Mouse (Mus musculus) ES-E14 (cell line): ENCODE data around the gene Spon2. TPM values are rescaled to one million over a fixed set of nuclear protein-coding genes. Genes with fewer than 3 reads are reported as not detected.

Experiments used
- DNase-seq: peaks from one replicate; pipeline ENCODE4 v3.0.0-alpha.2; 2013; ENCODE audit warnings: low read depth, low spot score
- H3K27ac ChIP-seq: 2 replicates; pipeline ENCODE4 v1.5.1; 2012; ENCODE audit warnings: low read depth, mild to moderate bottlenecking, low read length, moderate library complexity, mixed read lengths; ENCODE audit not compliant: poor library complexity, insufficient read depth, severe bottlenecking
- H3K36me3 ChIP-seq: 2 replicates; pipeline ENCODE4 v1.6.1; 2012; ENCODE audit warnings: mild to moderate bottlenecking, low read length, moderate library complexity, mixed read lengths; ENCODE audit not compliant: control insufficient read depth, poor library complexity, insufficient read depth, severe bottlenecking
- H3K4me1 ChIP-seq, 2 experiments: fragments of 150-350 bp in 1 of 2; sonication (generic) in 1 of 2; 2 replicates each; pipeline ENCODE4 v1.6.1; 2012; ENCODE audit warnings: low read length in 2 of 2, mild to moderate bottlenecking in 1 of 2, mixed read lengths in 1 of 2; ENCODE audit not compliant: control insufficient read depth in 2 of 2, insufficient read depth in 2 of 2, poor library complexity in 1 of 2
- H3K4me3 ChIP-seq, 2 experiments: fragments of 150-350 bp in 1 of 2; sonication (generic) in 1 of 2; 2 replicates each; pipeline ENCODE4 v1.5.1; 2012; ENCODE audit warnings: low read length in 2 of 2, low read depth in 1 of 2, mild to moderate bottlenecking in 1 of 2, mixed read lengths in 1 of 2; ENCODE audit not compliant: insufficient read depth in 1 of 2, poor library complexity in 1 of 2, severe bottlenecking in 1 of 2
- H3K9ac ChIP-seq: 2 replicates; pipeline ENCODE4 v1.6.1; 2012; ENCODE audit warnings: low read depth, mild to moderate bottlenecking, low read length, mixed read lengths; ENCODE audit not compliant: poor library complexity, insufficient read depth, severe bottlenecking
- H3K9me3 ChIP-seq: fragments of 150-350 bp; sonication (generic); 2 replicates; pipeline ENCODE4 v1.6.1; 2012; ENCODE audit warnings: low read depth, mild to moderate bottlenecking, low read length; ENCODE audit not compliant: control insufficient read depth, insufficient read depth
- CHD2 ChIP-seq: IDR thresholded peaks from 2 replicates; pipeline ENCODE4 v1.6.1; 2014; ENCODE audit warnings: mild to moderate bottlenecking, low read depth, low read length, inconsistent platforms
- HCFC1 ChIP-seq: IDR thresholded peaks from 2 replicates; pipeline ENCODE4 v1.6.1; 2012; ENCODE audit warnings: low read length, inconsistent platforms, borderline replicate concordance; ENCODE audit not compliant: insufficient read depth
- MAFK ChIP-seq: IDR thresholded peaks from 2 replicates; pipeline ENCODE4 v1.6.1; 2014; ENCODE audit warnings: mild to moderate bottlenecking, low read depth, low read length, inconsistent platforms; ENCODE audit not compliant: insufficient read depth
- ZC3H11A ChIP-seq: IDR thresholded peaks from 2 replicates; pipeline ENCODE4 v1.6.1; 2012; ENCODE audit warnings: low read depth, mild to moderate bottlenecking, inconsistent platforms, low read length, borderline replicate concordance
- ZNF384 ChIP-seq: IDR thresholded peaks from 2 replicates; pipeline ENCODE4 v1.6.1; 2012; ENCODE audit warnings: low read depth, low read length, inconsistent platforms
- in situ Hi-C, 2 experiments: fragments of 600-800 bp; cut with MboI; formaldehyde crosslinking; loops; one replicate each; pipeline ENCODE4 v1.15.1; 2025; ENCODE audit warnings: low sequenced_read_pairs in 2 of 2, inconsistent platforms in 1 of 2; ENCODE audit not compliant: unreplicated experiment in 2 of 2
- total RNA-seq: library from RNA; depleted of rRNA; stranded (reverse); fragments of 300-350 nt; gene quantifications from 2 replicates; pipeline ENCODE4 v1.2.3, GENCODE M21; 2012

Gene Spon2
- total RNA-seq, 1 experiment = 2.8 TPM

DNA sequence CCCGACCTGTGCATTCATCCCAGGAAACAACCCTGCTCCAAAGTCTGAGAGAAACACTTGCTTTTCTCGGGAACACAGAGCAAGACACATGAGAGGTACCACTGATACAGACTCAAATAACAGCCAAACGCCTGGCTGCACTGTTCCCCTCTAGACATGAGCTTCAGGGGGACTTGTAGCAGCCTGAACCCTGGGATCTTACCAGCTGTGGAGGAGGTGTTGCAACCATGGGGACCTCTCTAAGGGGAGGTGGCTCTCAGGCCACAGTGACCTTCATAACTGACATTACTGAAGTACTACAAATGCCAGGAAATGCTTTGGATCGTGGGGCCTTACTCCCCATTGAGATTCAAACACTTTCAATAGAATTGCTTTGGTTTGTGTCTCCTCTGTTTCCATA, 3.5 kb downstream of the Spon2 start:
- H3K36me3 ChIP-seq = no peaks in the 10 kb centered on the region
- H3K9ac ChIP-seq = no peak overlapping the region
- DNase-seq = no peak
- TF ChIP-seq HCFC1 (no peak), ZNF384 (no peak), CHD2 (no peak), ZC3H11A (no peak), MAFK (no peak)
- no peaks in the 10 kb centered on the region for H3K9me3 ChIP-seq
- H3K27ac ChIP-seq = no peak overlapping the region
- H3K4me3 ChIP-seq = no peak overlapping the region
- peaks cover 4 to 19% of the 10 kb centered on the region in 2 experiments; a peak in 3 of 4 replicates for H3K4me1 ChIP-seq
- in situ Hi-C loops = no loop called here

DNA sequence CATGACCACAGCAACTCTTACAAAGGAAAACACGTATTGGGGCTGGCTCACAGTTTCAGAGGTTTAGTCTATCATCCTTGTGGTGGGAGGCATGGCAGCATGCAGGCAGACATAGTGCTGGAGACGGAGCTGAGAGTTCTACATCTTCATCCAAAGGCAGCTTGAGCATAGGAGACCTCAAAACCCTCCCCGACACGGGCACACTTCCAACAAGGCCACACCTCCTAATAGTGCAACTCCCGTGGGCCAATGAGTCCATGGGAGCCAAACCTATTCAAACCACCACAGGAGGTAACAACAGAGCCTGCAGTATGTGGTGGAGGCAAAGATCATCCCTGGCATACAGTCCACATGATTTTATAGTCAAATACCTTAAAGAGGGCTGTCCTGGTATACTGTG, 7.0 kb downstream of the Spon2 start:
- no peak for DNase-seq
- Histone ChIP-seq H3K4me3 (no peak overlapping the region), H3K4me1 (peaks cover 0 to 8% of the 10 kb centered on the region in 2 experiments; a peak in 2 of 4 replicates), H3K36me3 (no peaks in the 10 kb centered on the region), H3K9ac (no peak overlapping the region), H3K9me3 (no peaks in the 10 kb centered on the region), H3K27ac (no peak overlapping the region)
- in situ Hi-C loops = no loop called here
- TF ChIP-seq HCFC1 (no peak), CHD2 (no peak), ZNF384 (no peak), ZC3H11A (no peak), MAFK (no peak)

DNA sequence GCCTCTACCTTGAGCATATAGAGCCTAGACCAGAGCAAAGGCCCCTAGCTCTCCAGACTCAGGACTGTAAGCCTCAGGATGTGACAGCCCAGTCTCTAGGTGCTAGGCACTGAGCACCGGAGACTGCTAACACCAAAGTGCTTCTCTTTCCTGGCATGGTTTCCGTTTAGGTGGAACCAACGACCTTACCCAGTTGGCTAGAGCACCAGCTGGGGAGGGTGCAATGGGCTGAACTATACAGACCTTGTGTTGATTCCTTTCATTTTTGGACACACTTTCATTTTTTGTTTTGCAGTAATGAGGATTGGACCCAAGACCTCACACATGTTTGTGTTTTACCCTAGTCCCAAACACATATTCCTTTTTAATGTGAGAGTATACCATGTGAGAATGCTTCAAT, 7.7 kb downstream of the Spon2 start:
- Histone ChIP-seq H3K9ac (no peak overlapping the region), H3K36me3 (no peaks in the 10 kb centered on the region), H3K4me1 (0 out of 4 replicates have a peak, but pooled peaks cover 0 to 4% of the 10 kb centered on the region in 2 experiments), H3K9me3 (no peaks in the 10 kb centered on the region), H3K27ac (no peak overlapping the region), H3K4me3 (no peak overlapping the region)
- no peak for DNase-seq
- in situ Hi-C loops = no loop called here
- TF ChIP-seq CHD2 (no peak), HCFC1 (no peak), ZNF384 (no peak), ZC3H11A (no peak), MAFK (no peak)

DNA sequence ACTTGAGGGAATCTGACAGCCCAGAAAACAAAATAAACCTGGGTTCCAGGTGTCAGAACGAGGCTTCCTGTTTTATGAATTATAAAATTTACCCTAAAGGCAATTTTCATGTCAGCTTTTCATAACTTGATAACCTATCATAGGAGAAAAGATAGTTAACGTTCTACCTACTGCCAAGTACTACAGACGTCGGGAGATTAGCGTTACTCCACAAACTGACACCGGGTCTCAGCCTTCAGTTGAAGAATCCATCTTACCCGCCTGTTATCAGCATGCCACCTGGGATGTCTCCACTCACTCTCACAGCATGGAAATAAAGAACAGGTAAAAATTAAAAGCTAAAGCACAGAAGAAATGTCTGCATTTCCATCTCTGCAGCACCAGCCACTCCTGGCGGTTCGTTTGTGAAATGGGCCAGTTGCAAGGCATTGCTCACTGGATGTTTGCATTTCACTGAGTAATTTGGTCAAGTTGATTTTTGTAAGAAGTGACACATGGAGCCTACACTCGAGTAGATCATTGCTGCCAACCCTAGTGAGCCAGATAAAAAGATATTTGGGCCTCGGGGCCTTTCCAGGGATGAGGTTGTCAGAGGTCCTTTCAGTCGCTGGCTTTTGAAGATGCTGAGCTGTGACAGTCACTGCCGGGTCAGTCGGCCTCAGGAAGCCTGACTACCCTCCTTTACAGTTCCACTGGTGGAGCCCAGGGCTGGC, 9.6 kb downstream of the Spon2 start:
- H3K9ac ChIP-seq = no peak overlapping the region
- TF ChIP-seq CHD2 (no peak), MAFK (no peak), ZC3H11A (no peak), HCFC1 (no peak), ZNF384 (no peak)

More for the DNA sequence above, 9.6 kb downstream of the Spon2 start:
- no peak for DNase-seq
- no peaks in the 10 kb centered on the region for H3K9me3 ChIP-seq
- H3K36me3 ChIP-seq = no peaks in the 10 kb centered on the region
- H3K4me1 ChIP-seq = no peaks in the 10 kb centered on the region
- H3K4me3 ChIP-seq = no peak overlapping the region
- in situ Hi-C loops = no loop called here
- no peak overlapping the region for H3K27ac ChIP-seq
